17 mouse cellular contexts compared by ENCODE assay signal in genomic region chr14:105562843-105563242, GRCm38 (mm10).
"Had no signal": no experiment of that assay in that cellular context is flagged by ENCODE, and none has a peak within 500 bp of the region (broad histone marks: within the 10 kb centered on the region; RNA-seq: fewer than 3 reads in every experiment).

No protein-coding gene starts in this region.

- ATAC-seq: liver, embryonic 12.5 days; liver, postnatal 0 days; lung, postnatal 0 days; midbrain, embryonic 13.5 days; midbrain, embryonic 15.5 days; midbrain, embryonic 16.5 days had no signal

- DNase-seq: left cerebral cortex, postnatal 4 days; liver; liver, embryonic 13.5 days; liver, postnatal 0 days; lung, adult 18-20 months; lung, adult 2 months; lung, embryonic 14.5 days; lung, postnatal 10 days; lung, postnatal 14 days; lung, postnatal 36 days; lung, postnatal 4 days; midbrain, embryonic 14.5 days had no signal
